Mouse (Mus musculus) stomach, postnatal 0 days (tissue): ENCODE results near the gene Aftph. TPM values are rescaled to one million over a fixed set of nuclear protein-coding genes. Genes with fewer than 3 reads are reported as not detected.

Source experiments
- ATAC-seq: fragments of 200-750 bp; cut with Nextera tagmentation; 2 replicates; pipeline ENCODE4 v1.8.0; 2017; ENCODE audit not compliant: low FRiP score, low TSS enrichment
- DNase-seq: peaks from one replicate; pipeline ENCODE4 v3.0.0-alpha.2; 2016; ENCODE audit warnings: low spot score
- H3K27ac ChIP-seq: fragments of 300-500 bp; sonication (generic); replicated peaks from 2 replicates; pipeline ENCODE4 v1.5.1; 2014; ENCODE audit warnings: mild to moderate bottlenecking, control low read depth
- H3K27me3 ChIP-seq: fragments of 300-500 bp; sonication (generic); 2 replicates; pipeline ENCODE4 v1.6.1; 2014; ENCODE audit warnings: low read length; ENCODE audit not compliant: control insufficient read depth, insufficient read depth
- H3K36me3 ChIP-seq: fragments of 300-500 bp; sonication (generic); 2 replicates; pipeline ENCODE4 v1.6.1; 2014; ENCODE audit warnings: low read length, mixed read lengths; ENCODE audit not compliant: control insufficient read depth, insufficient read depth
- H3K4me1 ChIP-seq: fragments of 300-500 bp; sonication (generic); replicated peaks from 2 replicates; pipeline ENCODE4 v1.6.1; 2014; ENCODE audit warnings: antibody characterized with exemption; ENCODE audit not compliant: control insufficient read depth, insufficient read depth
- H3K4me2 ChIP-seq: fragments of 300-500 bp; sonication (generic); replicated peaks from 2 replicates; pipeline ENCODE4 v1.6.1; 2014; ENCODE audit warnings: low read depth, mild to moderate bottlenecking, control low read depth, moderate library complexity
- H3K4me3 ChIP-seq: fragments of 300-500 bp; sonication (generic); 2 replicates; pipeline ENCODE4 v1.5.1; 2014; ENCODE audit warnings: low read depth, low read length, control low read depth
- H3K9ac ChIP-seq: fragments of 300-500 bp; sonication (generic); 2 replicates; pipeline ENCODE4 v1.6.1; 2014; ENCODE audit warnings: mild to moderate bottlenecking, low read length, control low read depth, mixed read lengths
- H3K9me3 ChIP-seq: fragments of 300-500 bp; sonication (generic); 2 replicates; pipeline ENCODE4 v1.6.1; 2016; ENCODE audit warnings: low read length; ENCODE audit not compliant: control insufficient read depth
- CTCF ChIP-seq: IDR thresholded peaks from 2 replicates; pipeline ENCODE4 v1.5.1; 2016; ENCODE audit warnings: antibody characterized with exemption, low read depth, mild to moderate bottlenecking, moderate library complexity
- EP300 ChIP-seq: optimal IDR thresholded peaks from 2 replicates; pipeline ENCODE3; 2016; ENCODE audit warnings: antibody characterized with exemption
- WGBS: fragments of 180-500 bp; shearing (Covaris S2); extraction: QIAGEN DNeasy Blood & Tissue Kit; methylation state at CpG from one replicate; pipeline ENCODE4 v1.1.7; 2014; 5-methylcytosine and 5-hydroxymethylcytosine counted together
- polyA plus RNA-seq: library from polyadenylated mRNA; unstranded; fragments of >200 nt; fragmentation: Nextera tagmentation; extraction: Ambion mirVana; gene quantifications from 2 replicates; pipeline ENCODE4 v1.2.1, GENCODE M21; 2015

Aftph gene
- polyA plus RNA-seq, 1 experiment from 2014 or later, result 14.8 TPM

DNA sequence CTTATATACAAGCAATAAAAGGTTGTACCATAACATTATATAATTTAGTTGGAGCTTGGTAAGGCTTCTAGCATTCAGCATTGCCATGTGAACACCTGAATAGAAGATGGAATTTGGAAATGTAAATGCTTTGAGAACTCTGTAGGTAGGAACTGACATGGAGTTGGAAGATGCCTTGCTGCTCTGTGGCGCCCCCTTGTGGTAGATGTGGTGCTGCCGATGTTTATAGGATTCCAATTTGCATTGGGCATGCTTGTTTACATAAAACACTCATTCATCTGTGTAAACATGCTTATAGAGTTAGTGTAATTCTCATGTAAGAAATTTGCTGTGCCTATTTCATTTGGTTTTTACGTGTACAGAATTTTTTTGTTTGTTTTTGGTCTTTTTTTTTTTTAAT, 102.5 kb downstream of the Aftph start:
- TF ChIP-seq CTCF, result peak; percentile 97
- no peak for TF ChIP-seq EP300
- DNase-seq, result peak; percentile 84
- Histone ChIP-seq H3K27ac (no peak overlapping the region), H3K4me2 (no peak overlapping the region), H3K27me3 (no peaks in the 10 kb centered on the region), H3K9me3 (no peaks in the 10 kb centered on the region), H3K4me1 (peaks cover 2% of the 10 kb centered on the region; the same call in 1 of the 2 replicates), H3K9ac (no peak overlapping the region), H3K36me3 (no peaks in the 10 kb centered on the region), H3K4me3 (no peak overlapping the region)
- ATAC-seq, result no peak
- 14% methylated on average over 3 of the region's 3 CpGs for WGBS

DNA sequence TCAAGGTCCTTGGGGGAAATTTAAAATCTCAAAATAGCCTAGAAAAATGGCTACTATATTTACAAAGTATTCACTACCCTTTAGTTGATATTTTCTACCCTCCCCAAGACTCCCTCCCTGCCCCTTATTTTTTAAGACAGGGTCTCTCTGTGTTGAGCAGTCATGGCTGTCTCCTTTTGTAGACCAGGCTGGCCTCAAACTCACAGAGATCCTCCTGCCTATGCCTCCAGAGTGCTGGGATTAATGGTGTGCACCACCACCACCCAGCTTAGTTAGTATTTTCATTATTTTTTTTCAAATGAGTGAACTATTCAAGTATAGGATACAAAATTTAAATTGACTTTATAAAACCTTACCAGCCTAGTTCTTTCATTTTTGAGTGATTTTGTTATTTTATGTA, 104.3 kb downstream of the Aftph start:
- TF ChIP-seq EP300, result no peak
- no peak for TF ChIP-seq CTCF
- Histone ChIP-seq H3K4me3 (no peak overlapping the region), H3K27ac (no peak overlapping the region), H3K9me3 (no peaks in the 10 kb centered on the region), H3K4me1 (peaks cover 2% of the 10 kb centered on the region; the same call in 1 of the 2 replicates), H3K9ac (no peak overlapping the region), H3K4me2 (no peak overlapping the region), H3K27me3 (no peaks in the 10 kb centered on the region), H3K36me3 (no peaks in the 10 kb centered on the region)
- ATAC-seq (no peak), DNase-seq (no peak)

DNA sequence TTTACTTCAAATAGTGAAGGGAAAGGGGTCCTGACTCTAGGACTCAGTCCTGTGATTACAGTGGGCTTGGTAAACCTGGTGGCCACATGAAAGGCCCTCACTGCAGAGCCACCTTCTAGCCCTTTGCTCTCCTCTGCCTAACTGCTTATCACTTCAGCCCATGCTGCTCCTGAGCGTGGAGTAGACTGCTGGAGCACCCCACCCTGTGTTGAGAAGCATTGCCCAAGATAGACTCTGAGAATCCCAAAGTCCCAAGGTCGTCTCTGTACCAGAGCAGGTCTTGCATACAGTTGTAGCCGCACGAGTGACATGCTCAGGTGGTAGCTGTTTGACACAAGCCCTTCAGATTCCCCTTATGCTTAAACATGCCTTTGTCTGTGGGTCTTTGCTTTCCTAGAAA, 105.3 kb downstream of the Aftph start:
- 46% methylated on average over 4 of the region's 4 CpGs for WGBS
- H3K9me3 ChIP-seq, result no peaks in the 10 kb centered on the region
- no peak overlapping the region for H3K4me3 ChIP-seq
- DNase-seq (peak; percentile 36), ATAC-seq (no peak)
- H3K9ac ChIP-seq, result no peak overlapping the region; the same call in 1 of the 2 replicates
- H3K4me1 ChIP-seq, result peaks cover 2% of the 10 kb centered on the region; the same call in 1 of the 2 replicates
- H3K36me3 ChIP-seq, result no peaks in the 10 kb centered on the region
- no peaks in the 10 kb centered on the region for H3K27me3 ChIP-seq
- peak overlapping the region; percentile 69 for H3K27ac ChIP-seq
- H3K4me2 ChIP-seq, result 0 out of 2 replicates have a peak overlapping the region, but pooled peaks have one; percentile 6
- TF ChIP-seq EP300 (no peak), CTCF (no peak)

DNA sequence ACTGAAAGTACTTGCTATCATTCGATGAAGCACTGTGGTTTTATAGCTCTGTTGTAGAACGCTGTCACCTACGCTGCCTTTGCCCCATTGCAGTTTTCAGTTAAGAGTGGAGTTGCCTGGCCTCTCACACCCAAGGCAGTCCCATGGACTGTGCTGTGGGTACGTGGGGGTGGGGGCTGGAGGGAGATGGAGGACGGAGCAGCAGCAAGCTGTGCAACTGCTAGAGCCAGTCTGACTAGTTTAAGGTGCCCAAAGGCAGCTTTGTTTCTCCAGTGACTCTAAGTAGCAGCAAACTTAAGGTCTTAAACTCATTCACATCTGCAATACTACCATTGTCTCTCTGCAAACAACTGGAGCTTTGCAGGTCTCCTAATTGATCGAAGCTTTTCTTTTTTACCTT, 105.7 kb downstream of the Aftph start:
- peak overlapping the region; percentile 69 for H3K27ac ChIP-seq
- 39% methylated on average over 6 of the region's 6 CpGs for WGBS
- peak; percentile 65 for DNase-seq
- H3K27me3 ChIP-seq, result no peaks in the 10 kb centered on the region
- 0 out of 2 replicates have a peak overlapping the region, but pooled peaks have one; percentile 26 for H3K4me2 ChIP-seq
- no peaks in the 10 kb centered on the region for H3K9me3 ChIP-seq
- no peak overlapping the region for H3K4me3 ChIP-seq
- no peak for ATAC-seq
- H3K9ac ChIP-seq, result peak overlapping the region; percentile 23; the same call in 1 of the 2 replicates
- peaks cover 2% of the 10 kb centered on the region; the same call in 1 of the 2 replicates for H3K4me1 ChIP-seq
- no peak for TF ChIP-seq EP300
- TF ChIP-seq CTCF, result no peak
- H3K36me3 ChIP-seq, result no peaks in the 10 kb centered on the region

Other genes with a start within 250 kb of the Aftph start
- gene Sertad2, start 198.3 kb downstream of the Aftph start, polyA plus RNA-seq, result 28.3 and 29.9 TPM in 2 replicates
- gene Lgalsl, start 89.5 kb upstream of the Aftph start, polyA plus RNA-seq, result 85.2 and 94.2 TPM in 2 replicates